Mouse (Mus musculus): Measurements from ENCODE around the gene Hoxa3. TPM values are rescaled to one million over a fixed set of nuclear protein-coding genes. Genes with fewer than 3 reads are reported as not detected.

The Hoxa3 gene
- polyA plus RNA-seq (2015; fragmentation: Nextera tagmentation; extraction: Ambion mirVana), result 0.18 and 0.20 TPM in 2 replicates

DNA sequence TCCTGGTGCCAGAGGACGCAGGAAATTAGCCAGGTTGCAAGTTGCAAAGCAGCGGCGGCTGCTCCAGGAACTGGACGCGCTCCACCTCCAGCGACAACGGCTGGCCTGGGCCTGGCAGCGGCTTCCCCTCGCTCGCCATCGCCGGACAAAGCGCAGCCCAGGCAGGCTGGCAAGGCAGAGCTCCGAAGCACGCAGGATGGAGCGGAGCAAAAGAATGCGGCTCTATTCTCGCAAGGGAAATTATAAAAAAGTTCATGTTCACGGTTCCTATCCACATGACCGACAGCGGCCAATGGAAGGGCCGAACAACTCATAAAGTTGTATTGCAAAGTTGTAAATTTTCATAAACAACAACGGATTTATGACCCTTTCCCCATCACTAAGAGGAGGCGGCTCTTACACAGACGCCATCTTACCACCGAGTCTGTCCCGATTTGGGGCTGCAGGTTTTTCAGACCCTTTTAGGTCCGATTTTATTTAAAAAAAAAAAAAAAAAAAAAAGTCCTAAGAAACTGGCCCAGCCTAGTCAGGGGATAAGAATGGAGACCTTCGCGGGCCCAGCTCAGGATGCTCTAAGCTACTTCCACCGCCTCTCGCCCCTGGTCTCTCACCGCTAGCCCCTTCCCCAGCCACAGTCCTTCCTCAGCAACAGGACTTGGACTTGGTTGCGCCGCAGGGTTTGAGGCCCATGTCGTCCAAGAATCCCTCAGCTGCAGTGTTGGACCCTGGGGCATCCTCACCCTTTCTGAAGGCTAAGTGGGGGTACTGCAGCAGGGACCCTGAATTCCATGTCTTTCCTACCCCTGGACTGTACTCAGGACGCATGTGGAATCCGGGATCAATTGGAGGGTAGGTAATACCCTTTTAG, at the start of gene Hoxa3, which contains the start of gene Gm28308:
TSS of gene Hoxa3 (minus strand) at position 218 of the 868 bp plus-strand sequence.
TSS of gene Gm28308 (minus strand) at position 221 of the 868 bp plus-strand sequence.
- no peaks in the 10 kb centered on the region for H3K9me3 ChIP-seq (replicated peaks)
- 4% methylated on average over 38 of the region's 38 CpGs for WGBS (ENCODE audit: insufficient replicate concordance)
- H3K4me2 ChIP-seq, result peak within 1 kb of the TSS; percentile 46
- ATAC-seq (ENCODE audit: insufficient read depth), result no peak
- H3K27ac ChIP-seq (replicated peaks), result no peak within 1 kb of the TSS
- H3K4me3 ChIP-seq (replicated peaks), result peak within 1 kb of the TSS; percentile 37
- H3K36me3 ChIP-seq (replicated peaks), result no peaks in the 10 kb centered on the region
- H3K9ac ChIP-seq, result no peak within 1 kb of the TSS
- H3K4me1 ChIP-seq (replicated peaks), result peaks cover 17% of the 10 kb centered on the region; the same call in 1 of the 2 replicates
- peaks cover 100% of the 10 kb centered on the region for H3K27me3 ChIP-seq

- Histone ChIP-seq H3K4me1 (replicated peaks) (peaks cover 5% of the 10 kb centered on the region; the same call in 1 of the 2 replicates), H3K9me3 (replicated peaks) (no peaks in the 10 kb centered on the region), H3K9ac (no peak overlapping the region), H3K4me3 (replicated peaks) (no peak overlapping the region), H3K36me3 (replicated peaks) (no peaks in the 10 kb centered on the region), H3K27ac (replicated peaks) (no peak overlapping the region), H3K27me3 (peaks cover 97% of the 10 kb centered on the region), H3K4me2 (no peak overlapping the region)
- ATAC-seq (ENCODE audit: insufficient read depth), result no peak
- 1% methylated on average over 24 of the region's 24 CpGs for WGBS (ENCODE audit: insufficient replicate concordance)
These were observed 49.6 kb upstream of the Hoxa3 start for GRCm38 (mm10) chr6:52262463-52263320.

GRCm38 (mm10) chr6:52261751-52262462, 48.8 kb upstream of the Hoxa3 start:
- 4% methylated on average over 9 of the region's 9 CpGs for WGBS (ENCODE audit: insufficient replicate concordance)
- peaks cover 5% of the 10 kb centered on the region; the same call in 1 of the 2 replicates for H3K4me1 ChIP-seq (replicated peaks)
- H3K4me3 ChIP-seq (replicated peaks), result no peak overlapping the region
- H3K27ac ChIP-seq (replicated peaks), result no peak overlapping the region
- no peaks in the 10 kb centered on the region for H3K36me3 ChIP-seq (replicated peaks)
- H3K4me2 ChIP-seq, result no peak overlapping the region
- no peak overlapping the region for H3K9ac ChIP-seq
- H3K27me3 ChIP-seq, result peaks cover 98% of the 10 kb centered on the region
- H3K9me3 ChIP-seq (replicated peaks), result no peaks in the 10 kb centered on the region
- ATAC-seq (ENCODE audit: insufficient read depth), result no peak

DNA sequence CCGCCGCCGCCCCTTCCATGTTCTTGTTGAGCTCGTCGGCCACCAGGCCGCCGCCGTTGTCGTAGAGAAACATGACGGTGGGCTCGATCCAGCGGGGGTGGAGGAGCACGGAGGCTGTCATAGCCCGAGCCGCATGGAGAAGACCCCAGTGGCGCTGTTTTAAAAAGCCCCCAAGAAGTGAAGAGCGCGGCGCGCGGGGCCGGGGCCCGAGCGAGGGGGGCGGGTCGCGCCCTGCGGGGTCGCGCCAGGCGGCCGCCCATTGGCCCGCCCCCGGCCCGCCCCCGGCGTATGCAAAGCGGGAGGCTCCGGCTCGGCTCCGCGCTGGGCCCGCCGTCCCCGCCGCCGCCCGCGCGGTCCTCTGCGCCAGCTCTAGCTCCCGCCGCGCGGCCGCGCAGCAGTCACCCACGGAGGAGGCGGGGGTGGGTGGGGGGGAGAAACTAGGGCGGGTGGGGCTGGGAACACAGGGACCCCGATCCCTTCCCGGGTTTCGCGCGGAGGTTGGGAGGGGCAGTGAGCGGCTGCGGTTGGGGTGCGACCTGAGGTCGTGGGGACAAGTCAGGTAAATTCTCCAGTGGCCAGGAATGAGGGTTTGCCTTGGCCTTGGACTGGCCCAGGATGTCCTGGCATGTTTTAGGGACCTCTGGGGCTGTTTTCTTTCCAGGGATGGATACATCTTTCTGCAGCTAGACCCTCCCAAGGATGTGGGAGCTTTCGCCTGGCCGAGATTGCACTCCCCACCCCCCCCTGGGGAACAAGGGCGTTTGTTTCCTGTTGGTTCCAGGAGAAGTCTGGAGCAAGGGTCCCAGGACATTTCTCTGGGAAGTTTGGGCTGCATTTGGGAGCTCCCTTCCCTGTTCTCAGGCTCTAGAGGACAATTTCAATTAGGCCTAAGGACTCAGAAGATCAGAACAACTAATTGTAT, 47.8 kb upstream of the Hoxa3 start, which contains the start of gene Hoxa13:
TSS of gene Hoxa13 (minus strand) at position 227 of the 922 bp plus-strand sequence.
- Histone ChIP-seq H3K4me1 (replicated peaks) (peaks cover 5% of the 10 kb centered on the region; the same call in 1 of the 2 replicates), H3K36me3 (replicated peaks) (no peaks in the 10 kb centered on the region), H3K9ac (no peak within 1 kb of the TSS), H3K27me3 (peaks cover 98% of the 10 kb centered on the region), H3K4me2 (peak within 1 kb of the TSS; percentile 62), H3K27ac (replicated peaks) (no peak within 1 kb of the TSS), H3K4me3 (replicated peaks) (peak within 1 kb of the TSS; percentile 45), H3K9me3 (replicated peaks) (no peaks in the 10 kb centered on the region)
- ATAC-seq (ENCODE audit: insufficient read depth), result no peak
- under 1% methylated on average over 59 of the region's 72 CpGs for WGBS (ENCODE audit: insufficient replicate concordance)

DNA sequence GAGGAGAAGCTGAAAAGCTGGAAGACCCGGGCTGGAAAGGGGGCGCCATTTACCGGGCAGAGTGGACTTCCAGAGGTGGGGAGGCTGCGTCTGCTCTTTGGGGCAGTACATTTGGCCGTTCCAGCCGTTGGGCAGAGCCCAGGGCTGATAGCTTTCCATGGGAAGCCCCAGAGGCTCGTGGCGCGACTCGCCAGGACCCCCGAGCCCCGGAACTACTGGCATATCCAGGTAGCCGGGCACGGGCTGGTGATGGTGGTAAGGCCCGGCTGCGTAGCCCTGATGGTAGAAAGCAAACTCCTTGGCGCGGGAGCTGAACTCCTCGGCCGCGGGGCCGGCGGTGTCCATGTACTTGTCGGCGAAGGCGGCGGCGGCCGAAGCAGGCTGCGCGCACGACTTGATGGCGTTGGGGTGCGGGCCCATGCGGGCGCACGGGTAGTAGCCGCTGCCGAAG, 46.7 kb upstream of the Hoxa3 start:
- ATAC-seq (ENCODE audit: insufficient read depth), result no peak
- H3K9me3 ChIP-seq (replicated peaks), result no peaks in the 10 kb centered on the region
- 0 out of 2 replicates have a peak overlapping the region, but pooled peaks have one; percentile 14 for H3K4me3 ChIP-seq (replicated peaks)
- no peaks in the 10 kb centered on the region for H3K36me3 ChIP-seq (replicated peaks)
- 2% methylated on average over 36 of the region's 39 CpGs for WGBS (ENCODE audit: insufficient replicate concordance)
- peaks cover 5% of the 10 kb centered on the region; the same call in 1 of the 2 replicates for H3K4me1 ChIP-seq (replicated peaks)
- H3K27ac ChIP-seq (replicated peaks), result no peak overlapping the region
- no peak overlapping the region for H3K9ac ChIP-seq
- peaks cover 98% of the 10 kb centered on the region for H3K27me3 ChIP-seq
- H3K4me2 ChIP-seq, result peak overlapping the region; percentile 62

DNA sequence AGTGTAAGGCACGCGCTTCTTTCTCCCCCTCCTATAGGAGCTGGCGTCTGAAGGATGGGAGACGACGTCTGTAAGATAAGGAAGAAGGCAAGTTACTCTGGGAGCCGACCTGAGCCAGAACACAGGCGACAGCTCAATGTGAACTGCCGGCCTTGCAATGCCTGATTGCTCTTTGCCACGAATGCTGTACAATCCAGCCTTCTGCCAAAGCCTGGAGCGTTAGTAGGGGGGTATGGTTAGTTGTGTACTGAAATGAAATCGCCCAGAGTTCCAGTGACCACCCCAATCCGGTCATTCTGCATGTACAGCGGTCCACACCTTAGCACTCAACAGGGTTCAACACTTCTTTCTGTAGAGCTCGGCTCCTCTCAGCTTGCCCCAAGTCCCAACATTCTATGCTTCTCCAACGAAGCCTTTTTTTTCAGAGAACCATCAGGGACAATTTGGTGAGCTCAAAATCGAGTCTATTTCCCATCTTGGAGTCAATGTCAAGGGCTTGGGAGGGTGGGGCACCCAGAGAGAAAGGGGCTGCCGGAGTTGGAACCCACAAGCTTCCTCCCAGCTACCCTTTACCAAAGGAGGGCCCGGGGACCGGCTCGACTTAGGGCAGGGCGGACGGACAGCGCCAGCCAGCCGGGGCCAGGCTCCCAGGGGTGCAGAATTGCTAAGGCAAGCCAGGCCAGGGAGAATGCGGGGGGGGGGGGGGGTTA, 46.1 kb upstream of the Hoxa3 start:
- H3K9me3 ChIP-seq (replicated peaks), result no peaks in the 10 kb centered on the region
- H3K4me3 ChIP-seq (replicated peaks), result no peak overlapping the region
- WGBS (ENCODE audit: insufficient replicate concordance), result under 1% methylated on average over 24 of the region's 25 CpGs
- no peak overlapping the region for H3K9ac ChIP-seq
- ATAC-seq (ENCODE audit: insufficient read depth), result no peak
- H3K4me1 ChIP-seq (replicated peaks), result peaks cover 5% of the 10 kb centered on the region; the same call in 1 of the 2 replicates
- H3K27ac ChIP-seq (replicated peaks), result no peak overlapping the region
- H3K4me2 ChIP-seq, result no peak overlapping the region
- H3K36me3 ChIP-seq (replicated peaks), result no peaks in the 10 kb centered on the region
- peaks cover 98% of the 10 kb centered on the region for H3K27me3 ChIP-seq

GRCm38 (mm10) chr6:52256956-52257355, 43.8 kb upstream of the Hoxa3 start:
- H3K27ac ChIP-seq (replicated peaks), result no peak overlapping the region
- no peak for ATAC-seq (ENCODE audit: insufficient read depth)
- H3K9me3 ChIP-seq (replicated peaks), result no peaks in the 10 kb centered on the region
- no peak overlapping the region for H3K9ac ChIP-seq
- peaks cover 98% of the 10 kb centered on the region for H3K27me3 ChIP-seq
- no peak overlapping the region for H3K4me2 ChIP-seq
- H3K4me1 ChIP-seq (replicated peaks), result peaks cover 5% of the 10 kb centered on the region; the same call in 1 of the 2 replicates
- no peak overlapping the region for H3K4me3 ChIP-seq (replicated peaks)
- no peaks in the 10 kb centered on the region for H3K36me3 ChIP-seq (replicated peaks)
- under 1% methylated on average over 6 of the region's 6 CpGs for WGBS (ENCODE audit: insufficient replicate concordance)

- ATAC-seq (ENCODE audit: insufficient read depth), result no peak
- Histone ChIP-seq H3K4me3 (replicated peaks) (no peak overlapping the region), H3K27me3 (peaks cover 98% of the 10 kb centered on the region), H3K9ac (no peak overlapping the region), H3K4me1 (replicated peaks) (no peaks in the 10 kb centered on the region), H3K36me3 (replicated peaks) (no peaks in the 10 kb centered on the region), H3K4me2 (no peak overlapping the region), H3K27ac (replicated peaks) (no peak overlapping the region), H3K9me3 (replicated peaks) (no peaks in the 10 kb centered on the region)
- 2% methylated on average over 59 of the region's 59 CpGs for WGBS (ENCODE audit: insufficient replicate concordance)
These were observed 40.7 kb upstream of the Hoxa3 start for GRCm38 (mm10) chr6:52253511-52254500.

Measured in liver, embryonic 15.5 days (tissue).